Mouse (Mus musculus) C2C12 (cell line): ENCODE measurements around the gene Eepd1. TPM values are rescaled to one million over a fixed set of nuclear protein-coding genes. Genes with fewer than 3 reads are reported as not detected.

ENCODE experiments used
- H3K27me3 ChIP-seq: one replicate; pipeline ENCODE4 v1.6.1; 2011; ENCODE audit not compliant: control insufficient read depth, insufficient read depth, insufficient read length
- H3K36me3 ChIP-seq: one replicate; pipeline ENCODE4 v1.6.1; 2011; ENCODE audit not compliant: control insufficient read depth, insufficient read depth
- H3K4me3 ChIP-seq: one replicate; pipeline ENCODE4 v1.5.1; 2011; ENCODE audit warnings: mild to moderate bottlenecking, control low read depth; ENCODE audit not compliant: poor library complexity, insufficient read depth, severe bottlenecking
- H3K79me2 ChIP-seq: one replicate; pipeline ENCODE4 v1.6.1; 2011; ENCODE audit not compliant: control insufficient read depth, insufficient read depth
- H3K79me3 ChIP-seq: one replicate; pipeline ENCODE4 v1.6.1; 2011; ENCODE audit warnings: low read depth, control low read depth
- H3ac ChIP-seq: one replicate; pipeline ENCODE3; 2011; ENCODE audit warnings: low read depth; ENCODE audit not compliant: control insufficient read depth, insufficient read length
- CEBPB ChIP-seq: IDR thresholded peaks from one replicate; pipeline ENCODE4 v1.6.1; 2011; ENCODE audit warnings: low read depth, mild to moderate bottlenecking, control low read depth, moderate library complexity
- CTCF ChIP-seq: IDR thresholded peaks from one replicate; pipeline ENCODE4 v1.5.1; 2011; ENCODE audit not compliant: control insufficient read depth, insufficient read depth, insufficient read length
- FOSL1 ChIP-seq: IDR thresholded peaks from one replicate; pipeline ENCODE4 v1.8.0; 2011; ENCODE audit warnings: mild to moderate bottlenecking, low read length; ENCODE audit not compliant: poor library complexity, insufficient read depth, severe bottlenecking
- MAX ChIP-seq: IDR thresholded peaks from one replicate; pipeline ENCODE4 v1.6.1; 2011; ENCODE audit warnings: mild to moderate bottlenecking, control low read depth
- MYOD1 ChIP-seq: IDR thresholded peaks from one replicate; pipeline ENCODE4 v1.6.1; 2011; ENCODE audit warnings: low read depth; ENCODE audit not compliant: control insufficient read depth, insufficient read length
- MYOG ChIP-seq: IDR thresholded peaks from one replicate; pipeline ENCODE4 v1.6.1; 2011; ENCODE audit not compliant: control insufficient read depth, insufficient read length; ENCODE audit errors: extremely low read depth
- USF1 ChIP-seq: IDR thresholded peaks from one replicate; pipeline ENCODE4 v1.6.1; 2011; ENCODE audit warnings: low read depth, mild to moderate bottlenecking, control low read depth, moderate library complexity
- polyA plus RNA-seq: library from polyadenylated mRNA; unstranded; fragments of >200 nt; fragmentation: generic; extraction: Trizol; gene quantifications from one replicate; pipeline ENCODE4 v1.2.1, GENCODE M21; 2012; ENCODE audit warnings: missing spikeins

The Eepd1 gene
- polyA plus RNA-seq, 1 experiment = 1.1 TPM

- H3K79me2 ChIP-seq = no peaks in the 10 kb centered on the region
- TF ChIP-seq USF1 = no peak
These were observed 46.2 kb downstream of the Eepd1 start for GRCm38 (mm10) chr9:25527359-25528038.

DNA sequence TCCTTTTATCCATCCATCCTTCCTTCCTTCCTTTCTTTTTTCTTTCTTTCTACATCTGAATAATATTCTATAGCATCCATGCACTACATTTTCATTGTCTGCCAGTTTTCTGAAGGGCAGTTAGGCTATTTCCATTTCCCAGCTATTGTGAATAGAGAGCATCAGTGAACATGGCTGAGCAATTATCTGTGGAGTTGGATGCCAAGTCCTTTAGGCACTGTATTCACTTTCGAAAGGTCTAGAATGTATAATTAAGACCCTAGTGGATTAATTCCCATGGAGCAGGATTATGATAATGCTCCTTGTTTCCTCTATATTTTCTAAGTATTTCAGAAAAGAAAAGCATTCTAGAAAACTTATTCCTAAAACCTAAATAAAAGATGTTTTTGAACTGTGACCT is 50.3 kb downstream of the Eepd1 start:
- H3K79me3 ChIP-seq = no peaks in the 10 kb centered on the region
- no peak overlapping the region for H3K4me3 ChIP-seq
- no peaks in the 10 kb centered on the region for H3K36me3 ChIP-seq
- TF ChIP-seq MAX = no peak
- TF ChIP-seq MYOG = no peak
- no peak for TF ChIP-seq CTCF
- TF ChIP-seq FOSL1 = no peak
- H3K27me3 ChIP-seq = no peaks in the 10 kb centered on the region
- no peak overlapping the region for H3ac ChIP-seq
- H3K79me2 ChIP-seq = no peaks in the 10 kb centered on the region

More at GRCm38 (mm10) chr9:25527359-25528038, 46.2 kb downstream of the Eepd1 start:
- Histone ChIP-seq H3K79me3 (no peaks in the 10 kb centered on the region), H3K36me3 (no peaks in the 10 kb centered on the region), H3ac (no peak overlapping the region), H3K27me3 (no peaks in the 10 kb centered on the region), H3K4me3 (no peak overlapping the region)

- TF ChIP-seq MYOD1 (no peak), CTCF (no peak), MAX (no peak), MYOG (no peak), USF1 (no peak), CEBPB (no peak), FOSL1 (no peak)
- no peak overlapping the region for H3ac ChIP-seq
- no peak overlapping the region for H3K4me3 ChIP-seq
- H3K79me3 ChIP-seq = no peaks in the 10 kb centered on the region
- H3K36me3 ChIP-seq = no peaks in the 10 kb centered on the region
- no peaks in the 10 kb centered on the region for H3K27me3 ChIP-seq
- H3K79me2 ChIP-seq = no peaks in the 10 kb centered on the region
These were observed 50.8 kb downstream of the Eepd1 start for GRCm38 (mm10) chr9:25532105-25532504.

GRCm38 (mm10) chr9:25535487-25535886 is 54.1 kb downstream of the Eepd1 start:
- no peaks in the 10 kb centered on the region for H3K79me3 ChIP-seq
- TF ChIP-seq CTCF = no peak
- TF ChIP-seq MYOD1 = no peak
- TF ChIP-seq MAX = no peak
- TF ChIP-seq FOSL1 = no peak
- no peak for TF ChIP-seq CEBPB
- TF ChIP-seq USF1 = no peak

GRCm38 (mm10) chr9:25539461-25539860 is 58.1 kb downstream of the Eepd1 start:
- H3K79me2 ChIP-seq = no peaks in the 10 kb centered on the region
- TF ChIP-seq FOSL1 (no peak), USF1 (no peak), MYOG (no peak), CEBPB (no peak), MAX (no peak), CTCF (no peak), MYOD1 (no peak)
- H3K36me3 ChIP-seq = no peaks in the 10 kb centered on the region
- H3K27me3 ChIP-seq = no peaks in the 10 kb centered on the region
- no peak overlapping the region for H3K4me3 ChIP-seq
- no peaks in the 10 kb centered on the region for H3K79me3 ChIP-seq
- H3ac ChIP-seq = no peak overlapping the region

More at GRCm38 (mm10) chr9:25535487-25535886, 54.1 kb downstream of the Eepd1 start:
- Histone ChIP-seq H3K79me2 (no peaks in the 10 kb centered on the region), H3K4me3 (no peak overlapping the region), H3K36me3 (no peaks in the 10 kb centered on the region), H3K27me3 (no peaks in the 10 kb centered on the region), H3ac (no peak overlapping the region)

DNA sequence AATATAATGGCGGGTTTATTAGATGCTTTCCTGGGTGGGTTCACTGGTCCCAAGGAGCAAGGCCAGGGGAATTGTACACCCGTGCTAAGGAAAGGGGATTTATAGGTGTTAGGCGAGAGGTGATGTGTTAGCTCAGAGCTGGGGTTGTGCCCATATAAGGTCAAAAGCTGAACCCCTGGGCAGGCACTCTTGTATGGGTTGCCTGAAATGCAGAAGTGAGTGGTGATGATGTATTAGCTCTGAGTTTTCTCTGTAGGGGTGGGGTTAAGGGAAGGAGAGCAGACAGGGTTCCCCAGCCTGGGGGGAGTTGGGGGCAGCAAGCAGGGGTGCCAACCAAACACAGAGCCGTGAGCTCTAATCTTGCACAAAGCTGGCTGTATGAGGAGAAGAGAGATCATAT is 60.0 kb downstream of the Eepd1 start:
- H3K4me3 ChIP-seq = no peak overlapping the region
- H3K36me3 ChIP-seq = no peaks in the 10 kb centered on the region
- H3K27me3 ChIP-seq = no peaks in the 10 kb centered on the region
- no peaks in the 10 kb centered on the region for H3K79me2 ChIP-seq
- H3ac ChIP-seq = no peak overlapping the region
- H3K79me3 ChIP-seq = no peaks in the 10 kb centered on the region
- TF ChIP-seq FOSL1 (no peak), MYOD1 (no peak), MAX (no peak), CTCF (no peak), CEBPB (no peak), MYOG (no peak), USF1 (no peak)
